Mouse (Mus musculus) embryonic fibroblast, embryonic 13.5 days (primary cell): ENCODE results near the gene Map3k14.

ENCODE experiments used
- CTCF ChIP-seq: IDR thresholded peaks from 2 replicates; pipeline ENCODE4 v1.5.1; 2011; ENCODE audit warnings: mild to moderate bottlenecking, control low read depth, low read length, moderate library complexity, borderline replicate concordance; ENCODE audit not compliant: insufficient read depth
- POLR2A ChIP-seq: IDR thresholded peaks from 2 replicates; pipeline ENCODE4 v1.6.1; 2011; ENCODE audit warnings: low read depth, mild to moderate bottlenecking, control low read depth, low read length, moderate library complexity

GRCm38 (mm10) chr11:103268350-103268749, 1.1 kb upstream of the Map3k14 start:
- no peak for TF ChIP-seq CTCF
- no peak for TF ChIP-seq POLR2A
